Mouse (Mus musculus): ENCODE results near the gene Rps17. TPM values are rescaled to one million over a fixed set of nuclear protein-coding genes. Genes with fewer than 3 reads are reported as not detected.

The Rps17 gene
- polyA plus RNA-seq, 1 experiment from 2014 or later = 1,217 TPM

DNA sequence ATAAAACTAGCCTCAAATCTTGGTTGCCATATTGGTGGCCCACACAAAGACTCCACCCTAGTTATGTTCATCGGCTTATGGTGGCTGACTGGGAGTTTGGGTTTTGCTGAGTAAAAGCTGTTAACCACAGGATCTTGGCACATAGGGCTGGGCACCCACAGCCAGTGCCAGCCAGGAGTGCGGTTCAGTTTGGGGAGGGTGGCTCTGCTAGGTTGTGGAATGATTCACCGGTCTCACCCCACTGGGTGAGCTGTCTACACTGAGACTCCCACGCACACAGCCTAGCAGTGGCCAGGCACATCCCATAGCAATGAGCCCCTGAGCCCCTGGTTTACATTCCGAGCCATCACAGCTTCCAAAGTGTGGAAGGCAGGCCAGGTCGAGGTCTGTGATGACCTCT, 25.3 kb downstream of the Rps17 start:
- Histone ChIP-seq H3K4me3 (replicated peaks; ENCODE audit: low read length) (no peak overlapping the region), H3K36me3 (ENCODE audit: control insufficient read depth, insufficient read depth, low read length) (no peaks in the 10 kb centered on the region), H3K27ac (ENCODE audit: low read length) (no peak overlapping the region), H3K4me1 (ENCODE audit: control insufficient read depth, insufficient read depth, low read length) (no peaks in the 10 kb centered on the region), H3K9me3 (replicated peaks; ENCODE audit: control insufficient read depth, low read length) (no peaks in the 10 kb centered on the region), H3K4me2 (ENCODE audit: low read depth, low read length) (no peak overlapping the region), H3K27me3 (ENCODE audit: control insufficient read depth, insufficient read depth, low read length) (no peaks in the 10 kb centered on the region), H3K9ac (ENCODE audit: low read length) (no peak overlapping the region)
- 72% methylated on average over 6 of the region's 6 CpGs for WGBS
- no peak for ATAC-seq (ENCODE audit: insufficient read depth, low FRiP score)

DNA sequence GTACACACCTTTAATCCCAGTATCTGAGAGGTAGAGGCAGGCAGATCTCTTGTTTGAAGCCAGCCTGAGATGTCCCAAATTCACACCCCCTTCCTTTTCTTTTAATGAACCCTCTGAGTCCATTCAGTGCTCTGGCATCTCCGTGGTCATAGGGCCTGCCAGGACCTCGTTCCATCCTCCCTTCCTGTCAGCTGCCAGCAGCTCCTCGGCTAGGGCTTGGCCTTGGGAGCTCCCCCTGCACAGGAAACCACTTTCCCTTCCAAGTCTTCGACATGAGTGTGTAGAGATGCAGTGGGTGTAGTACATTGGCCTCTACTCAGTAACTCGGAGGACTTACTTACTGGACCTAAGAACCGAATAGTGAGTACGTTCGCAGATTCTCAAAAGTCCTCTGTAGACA, 29.5 kb downstream of the Rps17 start:
- ATAC-seq (ENCODE audit: insufficient read depth, low FRiP score) = no peak
- H3K27me3 ChIP-seq (ENCODE audit: control insufficient read depth, insufficient read depth, low read length) = no peaks in the 10 kb centered on the region
- H3K36me3 ChIP-seq (ENCODE audit: control insufficient read depth, insufficient read depth, low read length) = no peaks in the 10 kb centered on the region
- no peak overlapping the region for H3K4me3 ChIP-seq (replicated peaks; ENCODE audit: low read length)
- H3K9me3 ChIP-seq (replicated peaks; ENCODE audit: control insufficient read depth, low read length) = no peaks in the 10 kb centered on the region; the same call in 1 of the 2 replicates
- H3K4me1 ChIP-seq (ENCODE audit: control insufficient read depth, insufficient read depth, low read length) = no peaks in the 10 kb centered on the region
- 60% methylated on average over 8 of the region's 8 CpGs for WGBS
- no peak overlapping the region for H3K9ac ChIP-seq (ENCODE audit: low read length)
- no peak overlapping the region for H3K27ac ChIP-seq (ENCODE audit: low read length)
- H3K4me2 ChIP-seq (ENCODE audit: low read depth, low read length) = no peak overlapping the region

DNA sequence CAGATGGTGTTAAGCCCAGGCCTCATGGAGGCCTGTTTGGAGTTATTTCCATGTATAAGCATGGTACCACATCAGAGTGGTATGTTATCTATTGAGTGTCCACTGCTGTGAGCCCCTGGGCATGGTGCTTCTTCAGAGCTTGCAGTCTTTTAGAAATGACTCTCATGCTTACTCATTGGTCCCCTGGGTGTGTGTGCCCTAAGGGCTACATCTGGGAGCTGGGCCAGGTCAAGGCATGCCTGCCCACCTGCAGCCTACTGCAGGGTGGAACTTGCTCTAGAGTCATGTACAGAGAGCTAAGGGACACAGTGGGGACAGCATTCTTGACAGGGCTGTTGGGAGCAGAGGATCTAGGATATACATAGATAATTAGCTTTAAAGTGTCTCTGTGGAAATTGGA, 33.5 kb downstream of the Rps17 start:
- Histone ChIP-seq H3K4me3 (replicated peaks; ENCODE audit: low read length) (no peak overlapping the region), H3K27me3 (ENCODE audit: control insufficient read depth, insufficient read depth, low read length) (no peaks in the 10 kb centered on the region), H3K4me2 (ENCODE audit: low read depth, low read length) (no peak overlapping the region), H3K27ac (ENCODE audit: low read length) (no peak overlapping the region), H3K9ac (ENCODE audit: low read length) (no peak overlapping the region), H3K36me3 (ENCODE audit: control insufficient read depth, insufficient read depth, low read length) (no peaks in the 10 kb centered on the region), H3K4me1 (ENCODE audit: control insufficient read depth, insufficient read depth, low read length) (no peaks in the 10 kb centered on the region), H3K9me3 (replicated peaks; ENCODE audit: control insufficient read depth, low read length) (no peaks in the 10 kb centered on the region; the same call in 1 of the 2 replicates)
- ATAC-seq (ENCODE audit: insufficient read depth, low FRiP score) = no peak

DNA sequence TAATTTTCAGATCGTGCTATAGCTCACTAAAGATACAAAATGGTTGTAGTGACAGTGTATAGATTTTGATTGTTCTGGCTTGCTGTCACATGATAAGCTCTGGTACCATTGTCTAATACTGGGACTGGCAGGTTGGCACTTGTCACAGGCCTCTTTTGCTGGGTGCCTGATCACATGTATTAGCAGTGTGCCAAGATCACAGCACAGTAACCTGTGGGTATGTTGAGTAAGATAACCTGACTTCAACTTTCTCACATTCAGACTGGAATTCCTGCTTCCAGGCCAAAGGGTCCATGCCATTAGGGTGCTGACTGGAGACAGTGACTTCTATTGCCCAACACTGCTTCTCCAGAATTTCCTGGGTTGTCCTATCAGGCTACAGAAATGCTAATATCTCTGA, 33.9 kb downstream of the Rps17 start:
- Histone ChIP-seq H3K4me1 (ENCODE audit: control insufficient read depth, insufficient read depth, low read length) (no peaks in the 10 kb centered on the region), H3K9ac (ENCODE audit: low read length) (no peak overlapping the region), H3K27me3 (ENCODE audit: control insufficient read depth, insufficient read depth, low read length) (no peaks in the 10 kb centered on the region), H3K27ac (ENCODE audit: low read length) (no peak overlapping the region), H3K9me3 (replicated peaks; ENCODE audit: control insufficient read depth, low read length) (no peaks in the 10 kb centered on the region; the same call in 1 of the 2 replicates), H3K4me3 (replicated peaks; ENCODE audit: low read length) (no peak overlapping the region), H3K36me3 (ENCODE audit: control insufficient read depth, insufficient read depth, low read length) (no peaks in the 10 kb centered on the region), H3K4me2 (ENCODE audit: low read depth, low read length) (no peak overlapping the region)
- no peak for ATAC-seq (ENCODE audit: insufficient read depth, low FRiP score)
- 82% methylated on average over 1 of the region's 1 CpGs for WGBS

DNA sequence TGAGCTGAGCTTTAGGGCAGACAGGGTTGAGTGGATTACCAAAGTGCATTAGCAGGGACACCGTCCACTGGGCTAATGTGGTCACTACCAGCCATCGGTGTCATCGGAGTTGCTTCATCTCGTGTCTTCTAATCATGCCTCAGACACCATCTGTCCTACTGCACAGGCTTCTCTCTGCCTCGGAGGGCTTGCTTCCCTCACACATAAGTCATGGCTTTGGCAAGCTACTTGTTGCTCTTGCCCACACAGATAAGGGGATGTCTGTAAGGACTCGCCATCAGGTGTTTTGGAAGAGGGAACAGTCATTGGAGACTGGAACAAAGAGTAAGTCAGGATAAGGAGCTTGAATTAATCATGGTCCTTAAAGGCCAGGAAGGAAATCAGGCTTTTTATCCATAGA, 35.8 kb downstream of the Rps17 start:
- Histone ChIP-seq H3K27me3 (ENCODE audit: control insufficient read depth, insufficient read depth, low read length) (no peaks in the 10 kb centered on the region), H3K36me3 (ENCODE audit: control insufficient read depth, insufficient read depth, low read length) (no peaks in the 10 kb centered on the region), H3K9ac (ENCODE audit: low read length) (no peak overlapping the region), H3K4me2 (ENCODE audit: low read depth, low read length) (no peak overlapping the region), H3K9me3 (replicated peaks; ENCODE audit: control insufficient read depth, low read length) (no peaks in the 10 kb centered on the region; the same call in 1 of the 2 replicates), H3K27ac (ENCODE audit: low read length) (no peak overlapping the region), H3K4me1 (ENCODE audit: control insufficient read depth, insufficient read depth, low read length) (no peaks in the 10 kb centered on the region), H3K4me3 (replicated peaks; ENCODE audit: low read length) (no peak overlapping the region)
- ATAC-seq (ENCODE audit: insufficient read depth, low FRiP score) = no peak
- WGBS = 84% methylated on average over 6 of the region's 6 CpGs

DNA sequence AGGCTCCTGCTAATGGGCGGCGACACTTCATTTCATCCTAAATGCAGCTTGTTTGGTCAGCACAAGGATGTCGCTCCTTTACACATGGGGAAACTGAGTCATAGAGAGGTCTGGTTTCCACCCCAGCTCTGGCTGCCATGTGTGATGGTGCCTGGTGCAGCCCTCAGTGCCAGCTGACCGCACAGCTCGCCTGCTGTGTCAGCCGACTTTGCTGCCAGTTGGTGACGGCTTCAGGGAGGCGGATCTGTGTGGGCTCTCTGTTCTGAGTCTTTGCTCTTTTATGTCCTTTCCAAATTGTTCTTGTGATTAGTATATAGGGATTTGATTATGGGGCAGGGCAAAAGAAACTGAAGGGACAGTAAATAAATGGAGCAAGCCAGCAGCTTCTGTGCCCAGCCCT, 37.3 kb downstream of the Rps17 start:
- WGBS = 77% methylated on average over 8 of the region's 8 CpGs
- H3K4me3 ChIP-seq (replicated peaks; ENCODE audit: low read length) = no peak overlapping the region
- no peak overlapping the region for H3K4me2 ChIP-seq (ENCODE audit: low read depth, low read length)
- H3K27ac ChIP-seq (ENCODE audit: low read length) = no peak overlapping the region
- H3K4me1 ChIP-seq (ENCODE audit: control insufficient read depth, insufficient read depth, low read length) = no peaks in the 10 kb centered on the region
- H3K9me3 ChIP-seq (replicated peaks; ENCODE audit: control insufficient read depth, low read length) = no peaks in the 10 kb centered on the region; the same call in 1 of the 2 replicates
- H3K27me3 ChIP-seq (ENCODE audit: control insufficient read depth, insufficient read depth, low read length) = no peaks in the 10 kb centered on the region
- no peak overlapping the region for H3K9ac ChIP-seq (ENCODE audit: low read length)
- no peak for ATAC-seq (ENCODE audit: insufficient read depth, low FRiP score)
- no peaks in the 10 kb centered on the region for H3K36me3 ChIP-seq (ENCODE audit: control insufficient read depth, insufficient read depth, low read length)

DNA sequence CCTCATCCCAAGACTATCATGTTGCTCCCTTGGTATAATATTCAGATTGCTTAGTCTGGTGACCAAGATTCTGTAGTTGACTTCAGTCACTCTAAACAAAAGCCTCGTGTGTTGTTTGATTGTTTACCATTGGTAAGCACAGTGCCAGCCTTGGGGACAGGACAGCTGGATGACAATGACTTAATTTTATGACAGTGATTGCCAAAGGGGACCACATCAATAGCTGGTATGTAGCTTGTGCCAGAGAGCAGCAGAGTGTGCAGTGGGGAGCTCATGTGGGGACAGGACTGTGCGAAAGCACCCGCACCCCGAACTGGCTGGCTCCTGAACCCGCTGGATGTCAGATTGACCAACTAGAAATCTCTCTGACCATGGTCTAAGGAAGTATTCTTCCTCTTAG, 40.4 kb downstream of the Rps17 start:
- no peak for ATAC-seq (ENCODE audit: insufficient read depth, low FRiP score)
- Histone ChIP-seq H3K27ac (ENCODE audit: low read length) (no peak overlapping the region), H3K4me2 (ENCODE audit: low read depth, low read length) (no peak overlapping the region), H3K4me3 (replicated peaks; ENCODE audit: low read length) (no peak overlapping the region), H3K27me3 (ENCODE audit: control insufficient read depth, insufficient read depth, low read length) (no peaks in the 10 kb centered on the region), H3K9ac (ENCODE audit: low read length) (no peak overlapping the region), H3K36me3 (ENCODE audit: control insufficient read depth, insufficient read depth, low read length) (no peaks in the 10 kb centered on the region), H3K4me1 (ENCODE audit: control insufficient read depth, insufficient read depth, low read length) (no peaks in the 10 kb centered on the region), H3K9me3 (replicated peaks; ENCODE audit: control insufficient read depth, low read length) (no peaks in the 10 kb centered on the region)
- WGBS = 85% methylated on average over 5 of the region's 5 CpGs

DNA sequence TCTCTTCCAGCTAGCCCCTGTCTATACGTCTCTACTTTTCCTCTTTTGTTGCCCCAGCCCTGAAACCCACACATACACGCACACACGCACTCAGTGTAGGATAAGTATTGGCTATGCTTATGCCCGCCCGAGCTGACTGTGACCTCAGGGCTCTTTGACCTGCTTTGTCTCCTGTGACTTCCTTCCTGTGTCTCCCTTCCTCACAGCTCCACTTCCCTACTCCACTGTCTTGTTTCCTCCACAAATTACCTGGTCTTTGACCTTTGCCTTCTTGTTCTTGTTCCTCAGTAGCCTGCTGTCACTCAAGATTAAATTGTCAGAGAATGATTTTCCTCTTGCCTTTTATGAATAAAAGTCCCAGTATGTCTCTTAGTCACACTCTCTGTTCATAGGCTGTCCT, 41.0 kb downstream of the Rps17 start:
- H3K4me1 ChIP-seq (ENCODE audit: control insufficient read depth, insufficient read depth, low read length) = no peaks in the 10 kb centered on the region
- no peaks in the 10 kb centered on the region for H3K27me3 ChIP-seq (ENCODE audit: control insufficient read depth, insufficient read depth, low read length)
- H3K9ac ChIP-seq (ENCODE audit: low read length) = no peak overlapping the region
- no peak overlapping the region for H3K4me3 ChIP-seq (replicated peaks; ENCODE audit: low read length)
- no peaks in the 10 kb centered on the region for H3K36me3 ChIP-seq (ENCODE audit: control insufficient read depth, insufficient read depth, low read length)
- no peak overlapping the region for H3K27ac ChIP-seq (ENCODE audit: low read length)
- ATAC-seq (ENCODE audit: insufficient read depth, low FRiP score) = no peak
- H3K9me3 ChIP-seq (replicated peaks; ENCODE audit: control insufficient read depth, low read length) = no peaks in the 10 kb centered on the region
- WGBS = 66% methylated on average over 5 of the region's 5 CpGs
- H3K4me2 ChIP-seq (ENCODE audit: low read depth, low read length) = no peak overlapping the region

DNA sequence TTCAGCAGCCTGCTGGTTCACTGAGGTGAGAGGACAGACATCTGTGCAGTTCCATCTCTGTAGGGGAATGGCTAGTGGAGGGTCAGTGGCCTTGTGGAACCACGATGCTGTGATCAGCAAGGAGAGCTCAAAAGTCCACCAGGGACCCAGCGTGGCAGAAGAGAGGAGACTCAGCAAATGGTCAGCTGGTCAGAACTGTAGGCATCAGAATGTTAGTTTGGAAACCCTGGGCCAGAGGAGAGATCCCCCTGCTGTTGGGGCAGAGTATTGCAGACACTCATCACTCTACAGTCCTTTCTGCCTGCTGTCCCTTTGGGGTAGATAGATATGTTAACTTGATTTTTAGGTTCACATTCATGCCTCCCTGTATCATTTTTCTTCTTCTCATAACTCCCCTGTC, 41.4 kb downstream of the Rps17 start:
- ATAC-seq (ENCODE audit: insufficient read depth, low FRiP score) = no peak
- no peaks in the 10 kb centered on the region for H3K27me3 ChIP-seq (ENCODE audit: control insufficient read depth, insufficient read depth, low read length)
- H3K9me3 ChIP-seq (replicated peaks; ENCODE audit: control insufficient read depth, low read length) = no peaks in the 10 kb centered on the region
- 78% methylated on average over 2 of the region's 2 CpGs for WGBS
- no peak overlapping the region for H3K4me2 ChIP-seq (ENCODE audit: low read depth, low read length)
- no peaks in the 10 kb centered on the region for H3K4me1 ChIP-seq (ENCODE audit: control insufficient read depth, insufficient read depth, low read length)
- H3K9ac ChIP-seq (ENCODE audit: low read length) = no peak overlapping the region
- no peaks in the 10 kb centered on the region for H3K36me3 ChIP-seq (ENCODE audit: control insufficient read depth, insufficient read depth, low read length)
- no peak overlapping the region for H3K4me3 ChIP-seq (replicated peaks; ENCODE audit: low read length)
- no peak overlapping the region for H3K27ac ChIP-seq (ENCODE audit: low read length)

DNA sequence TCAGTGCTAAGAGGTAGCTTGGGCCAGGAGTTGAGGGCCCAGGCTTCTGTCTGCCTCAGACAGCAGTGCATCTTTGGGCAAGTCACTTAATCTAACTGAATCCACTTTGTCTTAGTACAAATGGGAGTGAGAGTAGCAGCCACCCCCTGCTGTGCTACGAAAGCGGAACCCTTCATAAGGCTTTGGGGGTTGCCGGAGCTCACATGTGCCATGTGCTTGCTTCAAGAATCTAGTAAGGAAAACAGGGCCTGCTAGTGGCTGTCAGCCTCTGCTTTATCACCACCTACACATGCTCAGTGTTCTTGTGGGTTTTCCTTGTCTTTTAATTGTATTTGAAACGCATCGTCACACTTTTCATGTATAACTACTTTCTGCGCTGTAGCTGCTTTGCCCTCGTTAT, 43.7 kb downstream of the Rps17 start:
- Histone ChIP-seq H3K27ac (ENCODE audit: low read length) (no peak overlapping the region), H3K4me1 (ENCODE audit: control insufficient read depth, insufficient read depth, low read length) (no peaks in the 10 kb centered on the region), H3K4me2 (ENCODE audit: low read depth, low read length) (no peak overlapping the region), H3K9me3 (replicated peaks; ENCODE audit: control insufficient read depth, low read length) (no peaks in the 10 kb centered on the region), H3K36me3 (ENCODE audit: control insufficient read depth, insufficient read depth, low read length) (no peaks in the 10 kb centered on the region), H3K4me3 (replicated peaks; ENCODE audit: low read length) (no peak overlapping the region), H3K9ac (ENCODE audit: low read length) (no peak overlapping the region), H3K27me3 (ENCODE audit: control insufficient read depth, insufficient read depth, low read length) (no peaks in the 10 kb centered on the region)
- 78% methylated on average over 7 of the region's 7 CpGs for WGBS
- ATAC-seq (ENCODE audit: insufficient read depth, low FRiP score) = no peak
